Mouse (Mus musculus): ENCODE measurements around the gene Mep1a. TPM values are rescaled to one million over a fixed set of nuclear protein-coding genes. Genes with fewer than 3 reads are reported as not detected.
"Not testable (repeated sequence)": the region's sequence is repeated elsewhere in the genome, so short reads cannot be mapped to it uniquely, and the experiment has no call there.

Gene Mep1a
- 0.07 and 0.12 TPM in 2 replicates for polyA plus RNA-seq (2015; fragmentation: Nextera tagmentation; extraction: Ambion mirVana)

DNA sequence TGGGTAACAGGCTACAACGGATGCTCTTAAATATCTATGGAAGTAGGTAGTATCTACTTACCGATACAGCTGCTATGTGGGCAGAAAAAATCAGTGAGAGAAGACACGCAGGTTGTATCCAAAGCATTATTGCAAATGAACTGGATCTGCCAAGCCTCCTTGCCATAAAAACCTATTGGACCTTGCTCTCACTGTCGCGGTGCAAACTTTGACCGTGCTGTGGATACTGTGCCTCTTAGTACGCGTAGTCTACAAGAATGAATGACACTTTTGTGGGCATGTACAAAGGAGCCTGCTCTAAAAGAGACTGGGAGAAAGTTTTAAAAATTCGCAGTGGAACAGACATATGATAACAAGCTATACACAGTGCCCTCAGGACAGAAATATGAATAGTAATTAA, at the start of gene Mep1a:
TSS of gene Mep1a (minus strand) at position 221 of the 400 bp plus-strand sequence.
- H3K4me1 ChIP-seq (replicated peaks) = no peaks in the 10 kb centered on the region
- WGBS = 84% methylated on average over 9 of the region's 9 CpGs
- no peaks in the 10 kb centered on the region for H3K27me3 ChIP-seq
- no peak within 1 kb of the TSS for H3K27ac ChIP-seq (replicated peaks)
- H3K36me3 ChIP-seq = no peaks in the 10 kb centered on the region
- H3K9me3 ChIP-seq = no peaks in the 10 kb centered on the region
- no peak for ATAC-seq (ENCODE audit: low FRiP score, low read depth)
- no peak within 1 kb of the TSS for H3K9ac ChIP-seq
- H3K4me3 ChIP-seq = no peak within 1 kb of the TSS
- H3K4me2 ChIP-seq = no peak within 1 kb of the TSS

DNA sequence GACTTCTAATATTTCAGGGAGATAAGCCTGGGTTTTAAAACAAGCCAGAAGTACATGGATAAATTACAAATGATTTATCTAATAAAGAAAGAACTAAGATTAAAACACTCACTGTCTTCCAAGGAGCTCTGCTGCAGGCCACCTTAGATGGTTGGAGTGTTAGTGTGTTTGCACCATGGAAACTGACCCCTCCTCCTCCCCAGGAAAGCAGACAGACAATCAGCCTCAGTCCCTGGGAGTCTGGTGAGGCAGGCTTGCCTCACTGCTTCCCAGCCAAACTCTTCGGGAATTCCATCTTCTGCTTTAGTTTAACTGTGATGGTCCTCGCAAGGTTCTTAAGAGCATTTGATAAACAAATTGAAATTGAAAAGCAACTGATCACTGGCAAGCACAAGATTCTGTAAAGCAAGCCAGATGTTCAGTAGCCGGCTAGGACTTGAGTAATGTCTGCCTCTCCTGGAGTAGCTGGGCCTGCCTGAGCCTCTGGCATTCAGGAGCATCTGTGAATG, 48.6 kb upstream of the Mep1a start:
- Histone ChIP-seq H3K27ac (replicated peaks) (no peak overlapping the region), H3K4me1 (replicated peaks) (no peaks in the 10 kb centered on the region), H3K9ac (no peak overlapping the region), H3K27me3 (no peaks in the 10 kb centered on the region), H3K36me3 (no peaks in the 10 kb centered on the region), H3K4me2 (no peak overlapping the region), H3K4me3 (no peak overlapping the region), H3K9me3 (no peaks in the 10 kb centered on the region)
- WGBS = 20% methylated on average over 3 of the region's 3 CpGs
- ATAC-seq (ENCODE audit: low FRiP score, low read depth) = no peak

DNA sequence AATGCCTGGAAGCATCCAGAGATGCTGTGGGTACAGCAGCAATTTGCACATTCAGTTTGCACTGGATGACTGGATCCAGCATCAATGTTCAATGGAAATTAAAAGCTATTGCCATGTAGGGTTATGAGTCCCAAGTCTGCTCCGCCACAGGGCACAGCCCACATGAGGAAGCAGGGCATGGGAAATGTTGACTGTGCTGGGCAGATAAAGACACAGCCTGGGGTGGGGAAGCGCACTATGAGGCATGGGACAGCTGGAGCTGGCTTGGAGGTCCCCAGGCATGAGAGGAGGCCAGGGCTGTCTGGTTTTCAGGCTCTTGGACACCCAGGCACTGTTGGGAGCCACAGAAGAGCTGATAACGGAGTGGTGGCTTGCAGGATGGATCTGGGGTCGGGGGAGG, 41.4 kb upstream of the Mep1a start:
- H3K4me1 ChIP-seq (replicated peaks) = no peaks in the 10 kb centered on the region
- H3K9me3 ChIP-seq = no peaks in the 10 kb centered on the region
- H3K9ac ChIP-seq = no peak overlapping the region
- WGBS = 85% methylated on average over 4 of the region's 4 CpGs
- ATAC-seq (ENCODE audit: low FRiP score, low read depth) = no peak
- H3K36me3 ChIP-seq = no peaks in the 10 kb centered on the region
- H3K27me3 ChIP-seq = no peaks in the 10 kb centered on the region
- no peak overlapping the region for H3K4me3 ChIP-seq
- no peak overlapping the region for H3K4me2 ChIP-seq
- no peak overlapping the region for H3K27ac ChIP-seq (replicated peaks)

DNA sequence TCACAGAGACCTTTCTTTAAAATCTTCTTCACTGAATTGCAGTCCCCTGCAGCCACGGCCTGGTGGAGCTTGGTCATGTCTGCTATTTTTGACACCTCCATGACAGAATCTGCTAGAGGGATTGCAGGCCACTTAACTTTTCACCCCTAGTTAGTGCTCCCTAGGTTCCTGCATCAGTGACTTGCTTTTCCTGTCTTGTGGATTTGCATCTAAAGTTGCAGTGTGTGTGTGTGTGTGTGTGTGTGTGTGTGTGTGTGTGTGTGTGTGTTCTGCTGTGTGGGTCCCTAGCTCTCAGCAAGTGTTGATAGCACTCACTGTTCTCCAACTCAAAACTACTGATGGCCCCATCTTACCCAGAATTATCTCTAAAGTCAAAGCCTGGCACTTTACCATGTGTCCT, 40.9 kb upstream of the Mep1a start, which contains the start of gene Ankrd66:
TSS of gene Ankrd66 (minus strand) at position 101 of the 400 bp plus-strand sequence.
- Histone ChIP-seq H3K4me2 (no peak within 1 kb of the TSS), H3K36me3 (no peaks in the 10 kb centered on the region), H3K9ac (no peak within 1 kb of the TSS), H3K27ac (replicated peaks) (no peak within 1 kb of the TSS), H3K4me3 (no peak within 1 kb of the TSS), H3K9me3 (no peaks in the 10 kb centered on the region), H3K27me3 (no peaks in the 10 kb centered on the region), H3K4me1 (replicated peaks) (no peaks in the 10 kb centered on the region)
- no peak for ATAC-seq (ENCODE audit: low FRiP score, low read depth)
- WGBS = 85% methylated on average over 1 of the region's 1 CpGs

DNA sequence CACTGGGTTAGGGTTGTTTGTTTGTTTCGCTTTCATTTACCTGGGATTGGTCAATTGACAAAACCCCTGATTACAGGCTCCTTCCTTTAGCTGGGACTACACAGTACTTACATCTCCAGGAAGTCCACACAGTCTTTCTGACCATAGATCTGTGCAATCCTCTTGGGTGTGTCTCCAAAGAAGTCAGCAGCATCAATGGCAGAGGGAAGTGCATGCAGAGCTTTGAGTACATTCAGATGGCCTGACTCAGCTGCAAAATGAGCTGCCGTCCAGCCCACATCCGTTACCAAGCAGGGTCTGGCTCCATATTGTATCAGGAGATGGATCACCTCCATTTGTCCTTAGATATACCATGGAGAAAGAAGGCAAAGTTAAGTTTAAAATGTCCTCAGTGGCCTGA, 36.2 kb upstream of the Mep1a start:
- Histone ChIP-seq H3K4me1 (replicated peaks) (peaks cover 9% of the 10 kb centered on the region), H3K27ac (replicated peaks) (no peak overlapping the region), H3K4me2 (no peak overlapping the region), H3K4me3 (no peak overlapping the region), H3K9ac (no peak overlapping the region), H3K36me3 (no peaks in the 10 kb centered on the region), H3K27me3 (no peaks in the 10 kb centered on the region), H3K9me3 (no peaks in the 10 kb centered on the region)
- 88% methylated on average over 3 of the region's 3 CpGs for WGBS
- ATAC-seq (ENCODE audit: low FRiP score, low read depth) = no peak

DNA sequence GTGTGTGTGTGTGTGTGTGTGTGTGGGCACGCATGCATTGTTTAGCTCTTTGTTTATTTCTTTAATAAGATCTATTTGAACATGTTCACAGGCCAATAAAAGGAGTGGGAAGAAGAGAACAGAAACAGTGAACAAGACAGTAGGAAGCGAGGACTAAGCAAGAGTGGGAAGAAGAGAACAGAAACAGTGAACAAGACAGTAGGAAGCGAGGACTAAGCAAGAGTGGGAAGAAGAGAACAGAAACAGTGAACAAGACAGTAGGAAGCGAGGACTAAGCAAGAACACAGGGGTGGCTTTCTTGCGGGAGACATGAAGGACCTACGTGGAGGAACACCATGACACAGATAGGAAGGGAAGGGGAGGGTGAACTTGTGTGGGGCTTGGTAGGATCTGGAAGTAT, 34.2 kb upstream of the Mep1a start:
- not testable (repeated sequence) for H3K27me3 ChIP-seq; H3K4me1 ChIP-seq (replicated peaks); H3K4me2 ChIP-seq; H3K4me3 ChIP-seq; H3K9me3 ChIP-seq; H3K36me3 ChIP-seq; H3K9ac ChIP-seq; H3K27ac ChIP-seq (replicated peaks); ATAC-seq (ENCODE audit: low FRiP score, low read depth)
- WGBS = 96% methylated on average over 6 of the region's 6 CpGs

DNA sequence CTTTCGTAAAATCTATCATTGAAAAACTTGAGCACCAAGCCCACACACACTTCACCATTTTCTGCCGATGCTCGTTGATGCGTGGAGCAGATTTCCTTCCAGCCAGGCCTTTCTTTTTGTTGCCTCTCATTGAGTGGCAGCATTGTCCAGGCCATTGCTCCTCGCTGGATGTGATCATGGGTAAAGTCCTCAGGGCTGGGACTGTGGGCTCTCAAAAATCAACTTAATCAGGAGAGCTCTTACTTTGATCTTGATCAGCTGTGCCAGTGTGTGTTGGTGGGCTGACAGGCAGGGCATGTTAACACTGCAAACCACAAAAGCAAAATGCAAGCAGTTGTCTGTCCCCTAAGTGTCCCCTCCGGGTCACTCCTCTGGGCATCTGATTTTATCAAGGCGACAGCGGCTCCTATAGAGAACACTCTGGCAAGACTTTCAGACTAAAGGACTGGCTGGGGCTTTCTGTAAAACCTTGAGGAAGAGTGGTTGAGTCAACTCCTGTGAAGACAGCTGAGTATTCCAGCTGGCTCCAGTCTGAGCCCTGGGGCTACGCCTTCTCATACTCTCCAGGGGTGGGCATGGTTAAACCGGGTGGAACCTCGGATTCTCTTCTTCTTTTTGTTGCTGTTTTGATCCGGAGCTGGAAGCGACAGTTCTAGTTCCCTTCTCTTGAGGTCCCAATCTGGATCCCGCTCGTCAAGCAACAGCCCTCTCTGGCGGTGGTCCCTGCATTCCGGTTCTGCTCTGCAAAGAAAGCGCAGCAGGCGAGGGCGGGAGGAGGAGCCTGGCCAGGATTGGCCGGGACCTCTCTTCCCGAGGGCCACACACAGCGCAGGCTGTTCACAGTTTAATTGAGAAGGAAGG, 32.0 kb upstream of the Mep1a start:
- no peak overlapping the region for H3K27ac ChIP-seq (replicated peaks)
- 6% methylated on average over 23 of the region's 23 CpGs for WGBS

DNA sequence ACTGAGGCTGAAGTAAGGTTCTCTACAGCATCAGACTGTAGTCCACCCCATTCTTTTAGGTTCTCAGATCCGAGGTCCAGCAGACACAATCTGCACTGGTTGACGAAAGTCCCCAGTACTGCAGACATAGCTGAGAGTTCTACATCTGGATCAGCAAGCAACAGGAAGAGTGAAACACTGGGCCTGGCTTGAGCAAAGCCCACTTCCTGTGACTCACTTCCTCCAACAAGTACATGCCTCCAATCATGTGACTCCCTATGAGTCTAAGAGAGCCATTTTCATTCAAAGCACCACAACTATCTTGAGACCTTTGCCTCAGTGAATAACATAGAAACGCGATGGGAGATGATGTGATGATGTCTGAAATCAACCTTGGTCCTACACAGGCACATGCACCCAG, 28.6 kb upstream of the Mep1a start:
- no peak for ATAC-seq (ENCODE audit: low FRiP score, low read depth)
- Histone ChIP-seq H3K9me3 (no peaks in the 10 kb centered on the region), H3K4me3 (no peak overlapping the region), H3K9ac (no peak overlapping the region), H3K27ac (replicated peaks) (no peak overlapping the region), H3K36me3 (no peaks in the 10 kb centered on the region), H3K4me1 (replicated peaks) (peaks cover 9% of the 10 kb centered on the region), H3K27me3 (no peaks in the 10 kb centered on the region), H3K4me2 (no peak overlapping the region)
- WGBS = 95% methylated on average over 4 of the region's 4 CpGs

More for the DNA sequence above, 32.0 kb upstream of the Mep1a start:
- ATAC-seq (ENCODE audit: low FRiP score, low read depth) = peak; percentile 84
- no peaks in the 10 kb centered on the region for H3K9me3 ChIP-seq
- peaks cover 9% of the 10 kb centered on the region for H3K4me1 ChIP-seq (replicated peaks)
- no peaks in the 10 kb centered on the region for H3K27me3 ChIP-seq
- no peaks in the 10 kb centered on the region for H3K36me3 ChIP-seq
- H3K9ac ChIP-seq = no peak overlapping the region
- peak overlapping the region; percentile 47 for H3K4me2 ChIP-seq
- peak overlapping the region; percentile 17; the same call in 1 of the 2 replicates for H3K4me3 ChIP-seq

DNA sequence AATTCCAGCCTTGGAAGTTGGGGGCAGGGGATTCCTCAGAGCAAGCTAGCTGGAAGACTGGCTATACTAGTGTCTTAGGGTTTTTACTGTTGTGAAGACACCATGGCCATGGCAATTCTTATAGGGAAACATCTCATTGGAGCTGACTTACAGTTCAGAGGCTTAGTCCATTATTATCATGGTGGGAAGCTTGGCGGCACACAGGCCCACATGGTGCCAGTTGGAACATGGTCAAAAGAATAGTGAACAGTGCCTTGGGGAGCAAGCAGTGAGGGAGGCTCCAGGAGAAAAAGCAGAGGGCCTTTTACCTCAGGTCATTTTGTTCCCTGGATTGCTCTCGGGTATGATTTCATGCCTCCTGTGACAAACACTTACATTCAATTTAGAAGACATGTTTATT, 27.9 kb upstream of the Mep1a start:
- no peaks in the 10 kb centered on the region for H3K9me3 ChIP-seq
- H3K9ac ChIP-seq = no peak overlapping the region
- H3K27ac ChIP-seq (replicated peaks) = no peak overlapping the region
- no peaks in the 10 kb centered on the region for H3K36me3 ChIP-seq
- H3K4me2 ChIP-seq = no peak overlapping the region
- no peak for ATAC-seq (ENCODE audit: low FRiP score, low read depth)
- WGBS = 73% methylated on average over 2 of the region's 2 CpGs
- H3K4me3 ChIP-seq = no peak overlapping the region
- peaks cover 9% of the 10 kb centered on the region for H3K4me1 ChIP-seq (replicated peaks)
- H3K27me3 ChIP-seq = no peaks in the 10 kb centered on the region

DNA sequence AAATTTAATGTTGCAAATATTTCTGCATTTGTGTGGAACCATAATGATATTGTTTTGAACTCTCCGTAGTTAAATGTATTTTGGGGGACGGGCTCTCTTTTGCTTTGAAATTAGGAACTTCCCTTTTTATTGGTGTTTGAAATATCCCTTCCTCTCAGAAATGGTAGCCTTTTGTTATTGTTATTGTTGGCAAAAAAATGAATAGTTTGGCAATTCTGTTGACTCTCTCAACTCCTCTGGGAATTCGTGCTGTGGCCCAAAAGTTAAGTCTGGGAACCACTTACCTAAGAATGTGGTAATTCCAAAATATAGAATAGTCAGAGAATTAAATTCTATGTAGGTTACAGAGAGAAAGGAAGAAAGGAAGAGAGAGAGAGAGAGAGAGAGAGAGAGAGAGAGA, 17.6 kb upstream of the Mep1a start:
- Histone ChIP-seq H3K27ac (replicated peaks) (no peak overlapping the region), H3K4me1 (replicated peaks) (0 out of 2 replicates have a peak, but pooled peaks cover 3% of the 10 kb centered on the region), H3K9ac (no peak overlapping the region), H3K4me2 (no peak overlapping the region), H3K4me3 (no peak overlapping the region), H3K27me3 (no peaks in the 10 kb centered on the region), H3K36me3 (no peaks in the 10 kb centered on the region), H3K9me3 (no peaks in the 10 kb centered on the region)
- no peak for ATAC-seq (ENCODE audit: low FRiP score, low read depth)
- 86% methylated on average over 3 of the region's 3 CpGs for WGBS

DNA sequence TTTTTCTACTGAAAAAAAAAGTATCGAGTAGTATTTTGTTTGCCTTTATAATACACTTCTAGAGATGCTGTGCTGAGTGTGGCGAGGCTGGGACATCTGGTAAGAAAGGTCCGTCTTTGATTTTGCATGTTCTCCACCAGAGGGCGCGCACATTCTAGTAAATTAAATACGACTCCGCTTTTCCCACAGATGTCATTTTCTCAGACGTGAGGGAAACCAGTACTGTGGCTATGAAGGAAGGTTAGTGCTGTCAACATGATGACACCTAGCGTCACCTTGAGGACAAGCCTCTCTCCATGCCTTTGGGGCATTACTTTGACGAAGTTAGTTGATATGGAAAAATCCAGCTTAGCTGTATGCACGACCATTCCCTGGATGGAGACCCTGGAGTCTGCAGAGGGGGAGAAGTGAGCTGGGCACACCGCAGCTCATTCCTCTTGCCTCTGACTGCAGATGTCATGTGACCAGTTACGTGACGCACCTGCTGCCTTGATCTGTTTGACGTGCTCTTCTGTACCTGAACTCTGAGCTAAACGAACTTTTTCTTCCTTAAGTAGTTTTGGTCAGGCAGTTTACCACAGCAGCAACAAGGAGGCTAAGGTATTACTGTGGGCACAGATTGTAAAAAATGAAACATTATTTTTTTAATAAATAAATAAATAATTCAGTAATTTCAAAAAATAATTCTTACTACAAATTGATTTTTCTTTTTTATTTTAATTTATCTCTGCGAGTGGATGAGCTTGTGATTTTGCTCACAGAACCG, 16.2 kb upstream of the Mep1a start:
- peak; percentile 83 for ATAC-seq (ENCODE audit: low FRiP score, low read depth)
- WGBS = 28% methylated on average over 18 of the region's 18 CpGs
- H3K36me3 ChIP-seq = no peaks in the 10 kb centered on the region
- H3K4me3 ChIP-seq = no peak overlapping the region
- no peak overlapping the region for H3K27ac ChIP-seq (replicated peaks)
- no peaks in the 10 kb centered on the region for H3K27me3 ChIP-seq
- H3K9me3 ChIP-seq = 0 out of 2 replicates have a peak, but pooled peaks cover 3% of the 10 kb centered on the region
- H3K9ac ChIP-seq = no peak overlapping the region
- 0 out of 2 replicates have a peak, but pooled peaks cover 3% of the 10 kb centered on the region for H3K4me1 ChIP-seq (replicated peaks)
- H3K4me2 ChIP-seq = peak overlapping the region; percentile 30

DNA sequence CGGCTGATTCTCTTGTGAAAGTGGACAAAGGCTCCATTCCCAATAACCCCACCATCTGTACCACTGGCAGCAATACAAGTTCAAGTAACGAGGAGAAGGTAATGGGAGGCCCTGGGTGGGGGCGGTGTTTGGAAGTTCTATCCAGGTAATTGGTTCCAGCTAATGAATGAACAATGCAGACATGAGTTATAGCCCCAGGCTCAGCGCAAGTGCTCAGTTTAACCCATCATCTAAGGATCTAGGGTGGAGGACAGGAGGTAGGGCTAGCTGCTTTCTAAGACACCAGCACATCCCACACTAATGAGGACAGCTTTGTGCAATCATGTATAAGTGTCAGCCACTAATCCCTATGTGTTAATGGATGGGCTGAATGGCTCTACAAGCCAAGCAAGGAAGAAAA, 8.2 kb upstream of the Mep1a start:
- no peak overlapping the region for H3K4me2 ChIP-seq
- no peaks in the 10 kb centered on the region for H3K4me1 ChIP-seq (replicated peaks)
- H3K27me3 ChIP-seq = no peaks in the 10 kb centered on the region
- no peak overlapping the region for H3K27ac ChIP-seq (replicated peaks)
- WGBS = 62% methylated on average over 4 of the region's 4 CpGs
- no peaks in the 10 kb centered on the region for H3K36me3 ChIP-seq
- H3K9ac ChIP-seq = no peak overlapping the region
- no peak overlapping the region for H3K4me3 ChIP-seq
- 0 out of 2 replicates have a peak, but pooled peaks cover 3% of the 10 kb centered on the region for H3K9me3 ChIP-seq
- no peak for ATAC-seq (ENCODE audit: low FRiP score, low read depth)
